Mouse (Mus musculus) cerebellum, adult 2 months (tissue): Measurements from ENCODE around the gene Dnah1.

Experiments used
- CTCF ChIP-seq: fragments of 200-500 bp; IDR thresholded peaks from 2 replicates; pipeline ENCODE4 v1.5.1; 2011; ENCODE audit warnings: low read depth, mild to moderate bottlenecking, control low read depth, low read length, moderate library complexity, borderline replicate concordance; ENCODE audit not compliant: insufficient read depth
- POLR2A ChIP-seq: fragments of 200-500 bp; IDR thresholded peaks from 2 replicates; pipeline ENCODE4 v1.6.1; 2011; ENCODE audit warnings: low read length, control low read depth, borderline replicate concordance; ENCODE audit not compliant: insufficient read depth

DNA sequence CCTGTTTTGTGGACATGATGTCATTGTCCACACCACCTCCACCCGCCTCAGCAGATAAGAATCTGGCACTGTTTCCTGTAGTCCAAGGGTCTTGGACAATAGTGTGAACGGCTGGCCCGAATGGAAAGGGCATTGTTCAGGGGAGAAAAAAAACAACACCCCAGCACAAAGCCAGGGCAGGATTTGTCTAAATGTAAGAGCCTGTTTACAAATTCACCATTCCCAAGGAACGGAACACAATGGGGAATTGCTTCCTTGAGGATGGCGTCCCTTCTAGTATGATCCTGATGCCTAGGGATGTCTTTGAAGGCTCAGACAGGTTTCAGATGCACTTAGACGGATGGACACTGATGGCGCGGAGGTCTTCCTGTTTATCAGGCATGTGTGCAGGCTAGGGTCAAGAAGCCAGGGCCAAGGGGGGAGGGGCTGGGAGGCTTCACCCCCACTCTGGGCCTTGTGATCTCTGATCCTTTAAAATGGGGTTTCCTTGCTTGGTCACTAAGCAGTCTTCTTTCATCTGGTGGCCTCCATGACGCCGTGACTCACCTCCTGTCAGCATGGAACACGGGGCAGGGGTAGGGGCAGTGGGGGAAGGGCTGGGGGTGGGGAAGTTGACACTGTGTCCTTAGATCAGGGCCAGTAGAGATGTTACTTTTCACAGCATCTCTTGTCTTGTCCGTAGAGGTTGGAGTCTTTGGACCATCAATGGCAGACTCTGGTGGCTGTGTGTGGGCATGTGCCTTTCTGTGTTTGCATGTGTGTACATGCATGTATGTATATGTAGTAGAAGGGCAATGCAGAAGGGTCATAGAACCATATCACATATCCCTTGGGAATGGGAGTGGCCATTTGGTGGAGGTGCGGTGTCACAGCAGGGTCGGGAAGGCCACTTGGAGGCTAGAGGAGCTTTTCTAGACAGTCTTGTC is 90.4 kb downstream of the Dnah1 start:
- TF ChIP-seq CTCF, result no peak
- TF ChIP-seq POLR2A, result no peak
